Mouse (Mus musculus) CH12.LX (cell line): ENCODE measurements around the gene Ccdc30.
A peak's percentile ranks its signal among the peaks of the same experiment; 100 is the strongest.

Source experiments
- CTCF ChIP-seq, 2 experiments: IDR thresholded peaks in 1 of 2; conservative IDR thresholded peaks in 1 of 2; 2 replicates each; pipeline ENCODE4 v1.5.1; 2011 to 2012; ENCODE audit warnings: low read depth in 2 of 2, low read length in 2 of 2, improper control_type of control experiment in 1 of 2, inconsistent platforms in 1 of 2, mild to moderate bottlenecking in 1 of 2, moderate library complexity in 1 of 2
- HCFC1 ChIP-seq: IDR thresholded peaks from 2 replicates; pipeline ENCODE4 v1.6.1; 2012; ENCODE audit warnings: low read depth, mild to moderate bottlenecking, inconsistent platforms, low read length, improper control_type of control experiment
- MEF2A ChIP-seq: IDR thresholded peaks from 2 replicates; pipeline ENCODE4 v1.6.1; 2014; ENCODE audit warnings: low read depth, mild to moderate bottlenecking, inconsistent platforms, low read length, improper control_type of control experiment, borderline replicate concordance

- peak; percentile 62 for TF ChIP-seq HCFC1
- no peak for TF ChIP-seq MEF2A
- TF ChIP-seq CTCF (conservative IDR thresholded peaks at IDR 0.05 in 1 of 2, IDR thresholded peaks at IDR 0.05 in 1 of 2; ENCODE audit: low read depth in 2 of 2, low read length in 2 of 2) = no peak
Measured at GRCm38 (mm10) chr4:119415072-119415753, at the start of gene Ccdc30.
